Comparison of ENCODE assay signal across 8 mouse cellular contexts in the genomic region with DNA sequence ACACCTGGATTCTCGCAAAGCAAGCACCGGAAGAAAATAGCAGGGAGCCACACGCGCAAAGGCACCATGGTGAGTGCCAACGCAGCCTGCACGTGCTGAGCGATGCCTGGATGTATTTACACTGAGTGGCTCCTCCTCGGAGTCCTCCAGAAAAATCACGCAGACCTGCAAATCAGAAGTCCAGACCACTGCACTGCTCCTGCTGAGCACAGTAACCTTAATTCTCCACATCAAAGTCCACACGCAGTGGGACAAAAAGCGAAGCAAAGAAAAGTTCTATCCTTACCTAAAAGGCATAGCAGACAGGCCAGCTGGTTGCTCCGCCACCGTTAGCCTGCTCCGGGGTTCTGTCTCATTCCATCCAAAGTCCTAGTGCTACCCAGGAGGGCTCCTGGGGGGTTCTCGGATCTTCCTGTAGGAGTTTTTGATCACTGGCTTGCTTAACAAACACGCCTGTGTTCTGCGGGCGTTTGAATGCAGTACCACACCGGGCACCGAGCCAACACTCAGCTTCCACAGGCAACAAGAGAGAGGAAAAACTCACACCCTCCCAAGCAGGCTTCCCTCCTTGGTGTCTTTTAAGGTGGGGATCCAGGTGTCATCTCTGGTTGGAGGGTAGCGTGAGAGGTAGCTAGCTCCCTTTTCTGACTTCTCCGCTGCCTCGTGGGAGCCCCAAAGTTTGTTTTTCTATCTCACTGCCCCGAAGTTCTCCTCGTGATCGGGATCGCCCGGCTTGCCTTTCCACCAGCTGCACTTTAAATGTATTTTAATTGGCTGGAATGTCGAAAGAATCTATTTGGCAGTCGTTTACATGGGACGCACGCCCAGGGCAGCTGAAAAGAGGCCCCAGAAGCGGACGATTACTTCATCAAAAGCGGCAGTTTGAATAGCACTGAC. TPM values are rescaled to one million over a fixed set of nuclear protein-coding genes. Genes with fewer than 3 reads are reported as not detected.
DNase-seq lines count a peak whose midpoint lies in the region; ATAC-seq and TF ChIP-seq lines count a peak whose summit lies in the region.

A gene (minus strand): TSS at position 769 of the 897 bp plus-strand sequence.

- ATAC-seq in hindbrain, postnatal 0 days: peak; percentile 89
- ATAC-seq in erythroid progenitor cell, adult 5-6 weeks (replicated peaks; ENCODE audit: low FRiP score, poor library complexity, severe bottlenecking): no peak

- 1% methylated on average over 35 of the region's 35 CpGs for WGBS in hindbrain, postnatal 0 days

- no peaks in the 10 kb centered on the region; the same call in 1 of the 2 replicates for H3K27me3 ChIP-seq in hindbrain, postnatal 0 days (ENCODE audit: insufficient read depth, low read length)

- no peaks in the 10 kb centered on the region for H3K9me3 ChIP-seq in hindbrain, postnatal 0 days (ENCODE audit: low read length)

- H3K4me3 ChIP-seq in hindbrain, postnatal 0 days (ENCODE audit: low read length): peak within 1 kb of the TSS; percentile 39

- DNase-seq in adipocyte (ENCODE audit: low spot score): peak; percentile 67
- peak; percentile 67 for DNase-seq in embryo, embryonic 10.5 days (ENCODE audit: low spot score)
- DNase-seq in gastrocnemius, postnatal 14 days: peak; percentile 76
- peak; percentile 90 for DNase-seq in hindbrain, postnatal 0 days (ENCODE audit: low spot score)
- DNase-seq in left cerebral cortex, adult 11 months (ENCODE audit: low spot score): peak; percentile 28
- DNase-seq in lung, postnatal 14 days: peak; percentile 78
- DNase-seq in right cerebral cortex, adult 2 months (ENCODE audit: low spot score in 2 of 2): peak; percentile 76 to 87

- H3K4me2 ChIP-seq in hindbrain, postnatal 0 days (ENCODE audit: low read depth, low read length): peak within 1 kb of the TSS; percentile 69

- no peak for TF ChIP-seq CTCF in hindbrain, postnatal 0 days (IDR thresholded peaks at IDR 0.05; ENCODE audit: low read depth)

- peak within 1 kb of the TSS; percentile 35; the same call in 1 of the 2 replicates for H3K9ac ChIP-seq in hindbrain, postnatal 0 days (replicated peaks; ENCODE audit: low read length)

- intact Hi-C loops in gastrocnemius, postnatal 14 days (cut with DNase I; ENCODE audit: low total_unique reads): no loop called here

- H3K4me1 ChIP-seq in hindbrain, postnatal 0 days (ENCODE audit: insufficient read depth, low read length): 0 out of 2 replicates have a peak, but pooled peaks cover 9% of the 10 kb centered on the region

- H3K27ac ChIP-seq in hindbrain, postnatal 0 days: peak within 1 kb of the TSS; percentile 68

- H3K36me3 ChIP-seq in hindbrain, postnatal 0 days (ENCODE audit: insufficient read depth, low read length): no peaks in the 10 kb centered on the region

RNA-seq across cellular contexts. Expression of the gene that starts here (rescaled TPM):
- total RNA-seq in gastrocnemius, postnatal 14 days (2021): 1 to 10 TPM; 1.5 to 1.7 TPM
- total RNA-seq in hindbrain, postnatal 0 days (2014; rRNA removed): 10.2 and 13.3 TPM in 2 replicates
- 6.6 TPM in 2 replicates for polyA plus RNA-seq in hindbrain, postnatal 0 days (2015; fragmentation: Nextera tagmentation; extraction: Ambion mirVana)
- total RNA-seq in erythroid progenitor cell, adult 5-6 weeks (2015; ENCODE audit: low replicate concordance): not detected in 2 replicates
- not detected in 2 replicates for total RNA-seq in erythroid progenitor cell, adult 5-6 weeks (2017; ENCODE audit: low replicate concordance)

Comparison
In these comparisons a context has a peak if more than half of its experiments do, and no peak if none do; other contexts are left out.
1. DNase-seq: peak in every context shown above with its lines; median percentile 90 in hindbrain, postnatal 0 days; 82 in right cerebral cortex, adult 2 months; 78 in lung, postnatal 14 days; 76 in gastrocnemius, postnatal 14 days; 67 in adipocyte; 67 in embryo, embryonic 10.5 days; 28 in left cerebral cortex, adult 11 months.